Mouse (Mus musculus) CD4-positive, CD25-positive, alpha-beta regulatory T cell, adult 4 months (primary cell): ENCODE measurements around the gene Raver2. TPM values are rescaled to one million over a fixed set of nuclear protein-coding genes. Genes with fewer than 3 reads are reported as not detected.
"Not testable (repeated sequence)": the region's sequence is repeated elsewhere in the genome, so short reads cannot be mapped to it uniquely, and the experiment has no call there.

ENCODE experiments used
- ATAC-seq: one replicate; pipeline ENCODE4 v1.8.0; 2017
- polyA plus RNA-seq, 2 experiments: library from polyadenylated mRNA; unstranded; fragments of 100-300 nt; shearing (Covaris generic); gene quantifications; one replicate each; pipeline ENCODE4 v1.2.1; 2017

The Raver2 gene
- polyA plus RNA-seq: 1 to 10 TPM; 3.3 to 4.6 TPM

DNA sequence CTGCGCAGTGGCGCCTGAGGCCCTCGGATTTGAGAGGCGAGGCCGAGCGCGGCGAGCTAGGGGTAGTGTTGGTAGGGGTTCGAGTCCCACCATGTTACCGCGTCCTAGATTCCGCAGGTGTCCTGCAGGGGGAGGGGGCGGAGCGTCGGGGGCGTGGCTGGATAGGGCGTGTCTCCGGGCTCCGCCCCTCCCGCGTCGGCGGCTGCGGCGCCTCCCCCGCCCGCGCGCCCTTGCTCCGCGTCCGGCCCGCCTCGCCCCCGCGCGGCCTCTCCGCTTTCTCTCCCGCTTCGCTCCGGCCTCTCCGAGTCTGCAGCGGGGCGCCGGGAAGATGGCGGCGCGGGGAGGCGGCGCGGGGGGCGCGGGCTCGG lies at the start of gene Raver2:
TSS of gene Raver2 (plus strand) at position 198 of the 368 bp plus-strand sequence.
- ATAC-seq: peak; percentile 57

GRCm38 (mm10) chr4:101020596-101020995 lies 48.2 kb upstream of the Raver2 start, which contains the start of gene Gm10577:
Gm10577 (minus strand) TSS chr4:101020696.
- no peak for ATAC-seq

- ATAC-seq: no peak
These were observed 42.2 kb upstream of the Raver2 start for GRCm38 (mm10) chr4:101026566-101026965.

DNA sequence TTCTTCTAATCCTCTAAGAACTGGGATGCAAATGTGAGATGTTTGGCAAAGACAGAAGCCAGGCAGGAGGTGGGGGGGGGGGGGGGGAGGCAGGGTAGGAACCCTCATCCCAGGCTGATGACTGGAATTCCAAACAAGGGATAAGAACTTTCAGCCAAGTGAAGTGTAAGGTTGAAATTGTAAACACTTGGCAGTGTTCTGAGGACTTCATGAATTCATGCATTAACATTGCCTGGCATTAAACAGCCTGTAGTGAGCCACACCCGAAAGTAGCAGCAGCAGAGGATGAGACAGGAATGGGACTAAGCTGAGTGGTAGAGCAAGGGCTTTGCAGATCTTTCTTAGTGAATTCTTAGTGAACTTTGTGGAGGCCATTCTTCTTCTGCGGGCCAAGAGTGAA lies 41.8 kb upstream of the Raver2 start:
- no peak for ATAC-seq

- ATAC-seq: no peak
These were observed 40.9 kb upstream of the Raver2 start for GRCm38 (mm10) chr4:101027852-101028411.

DNA sequence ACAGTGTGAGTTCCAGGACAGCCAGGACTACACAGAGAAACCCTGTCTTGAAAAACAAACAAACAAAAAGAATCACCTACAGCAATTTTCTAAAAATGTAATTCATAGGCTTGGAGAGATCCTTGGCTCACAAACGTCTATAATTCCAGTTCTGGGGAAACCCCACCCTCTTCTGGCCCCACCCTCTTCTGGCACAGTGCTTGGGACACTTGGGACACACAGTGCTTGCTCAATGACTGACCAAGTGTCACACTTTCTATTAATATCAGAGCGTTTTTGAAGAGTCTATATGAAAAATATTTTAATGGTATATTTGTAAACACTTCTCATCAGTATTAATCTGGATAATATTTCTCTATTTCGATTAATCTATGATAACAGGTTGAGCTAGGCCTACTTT lies 35.7 kb upstream of the Raver2 start:
- no peak for ATAC-seq

DNA sequence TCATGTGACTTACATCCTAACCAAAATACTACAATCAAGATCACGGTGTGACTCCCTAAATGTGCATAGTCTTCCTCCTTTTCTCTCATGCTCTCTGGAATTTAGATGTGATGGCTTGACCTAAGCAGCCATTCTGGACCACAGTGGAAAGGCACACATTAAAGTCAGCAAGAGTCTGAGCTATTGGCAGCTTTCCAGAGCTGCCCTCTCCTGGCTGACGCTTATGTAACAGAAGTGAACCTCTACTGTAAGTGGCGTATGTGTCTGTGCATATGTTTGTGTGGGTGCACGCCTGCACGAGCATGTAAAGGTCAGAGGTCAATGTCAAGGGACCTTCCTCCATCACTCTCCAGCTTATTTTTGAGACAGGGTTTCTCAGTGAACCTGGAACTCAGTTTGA lies 33.7 kb upstream of the Raver2 start:
- ATAC-seq: no peak

DNA sequence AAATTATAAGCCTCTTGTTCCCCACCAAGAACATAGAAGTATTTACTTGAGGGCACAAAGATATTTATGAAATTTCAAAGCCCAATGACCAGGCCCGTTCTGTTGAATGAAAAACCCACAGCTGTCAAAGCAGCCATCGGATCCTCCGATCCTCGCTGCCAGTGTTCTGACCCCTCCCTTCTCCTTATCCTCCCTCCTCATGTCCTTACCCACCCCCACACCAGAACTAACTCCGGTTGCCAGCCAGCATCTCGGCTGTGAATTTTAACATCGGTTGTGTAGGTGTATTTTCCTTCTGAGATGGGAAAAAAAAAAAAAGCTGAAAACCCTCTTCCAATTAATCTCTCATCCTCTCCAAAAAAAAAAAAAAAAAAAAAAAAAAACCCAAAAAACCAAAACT lies 31.6 kb upstream of the Raver2 start:
- ATAC-seq: no peak

DNA sequence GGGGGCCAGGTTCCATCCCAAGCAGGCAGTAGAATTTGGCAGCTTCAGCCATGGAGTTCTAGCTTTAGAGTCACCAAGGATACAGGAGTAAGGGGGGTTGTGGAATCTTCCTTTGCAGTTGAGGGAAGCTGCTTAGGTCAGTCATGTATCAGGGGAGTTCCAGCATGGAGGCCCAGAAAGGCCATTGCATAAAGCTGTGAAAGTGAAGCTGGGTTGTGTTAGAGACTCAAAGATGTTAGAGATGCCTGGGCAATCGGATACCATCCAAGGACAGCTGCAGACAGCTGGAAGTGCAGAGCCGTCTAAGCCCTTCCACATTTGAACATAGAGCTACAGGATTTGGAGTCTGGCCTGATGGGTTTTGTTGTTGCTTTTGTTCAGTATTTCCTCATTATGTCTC lies 25.1 kb upstream of the Raver2 start:
- ATAC-seq: no peak

GRCm38 (mm10) chr4:101044149-101044548 lies 24.6 kb upstream of the Raver2 start:
- no peak for ATAC-seq

DNA sequence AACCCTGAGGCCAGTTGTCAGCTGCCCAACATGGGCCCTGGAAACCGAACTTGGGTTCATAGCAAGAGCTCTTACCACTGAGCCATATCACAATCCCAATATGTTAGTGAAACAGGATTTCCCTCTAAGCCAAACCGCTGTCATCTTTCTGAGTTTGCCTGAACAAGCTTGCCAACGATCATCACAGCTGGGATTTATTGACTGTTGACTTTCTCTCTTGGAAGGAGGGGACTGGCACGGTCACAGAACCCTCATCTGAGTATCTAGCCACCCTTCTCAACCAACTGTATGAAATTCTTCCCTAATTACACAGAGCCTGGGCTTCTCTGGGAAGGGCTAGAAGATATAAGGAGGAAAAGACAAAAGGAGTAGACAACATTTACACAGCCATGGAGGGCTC lies 22.2 kb upstream of the Raver2 start:
- no peak for ATAC-seq

DNA sequence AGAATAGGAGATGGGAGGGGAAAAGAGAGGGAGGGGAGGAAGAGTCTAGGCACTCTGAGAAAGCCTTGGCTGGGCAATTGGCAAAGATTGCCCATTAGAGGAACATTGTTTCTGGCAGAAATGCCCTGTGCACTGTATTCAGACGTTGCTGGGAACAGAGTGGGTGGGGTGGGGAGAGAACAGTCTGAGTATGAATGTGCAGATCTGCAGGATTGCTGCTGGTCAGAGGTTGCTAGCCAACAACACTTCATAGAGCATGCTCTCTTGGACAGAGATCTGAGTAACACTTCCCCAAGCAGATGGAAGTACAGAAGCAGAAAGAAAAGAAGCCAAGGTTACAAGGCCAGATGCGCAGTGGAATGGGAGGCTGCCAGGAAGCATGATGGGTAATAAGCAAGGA lies 6.6 kb upstream of the Raver2 start:
- no peak for ATAC-seq

DNA sequence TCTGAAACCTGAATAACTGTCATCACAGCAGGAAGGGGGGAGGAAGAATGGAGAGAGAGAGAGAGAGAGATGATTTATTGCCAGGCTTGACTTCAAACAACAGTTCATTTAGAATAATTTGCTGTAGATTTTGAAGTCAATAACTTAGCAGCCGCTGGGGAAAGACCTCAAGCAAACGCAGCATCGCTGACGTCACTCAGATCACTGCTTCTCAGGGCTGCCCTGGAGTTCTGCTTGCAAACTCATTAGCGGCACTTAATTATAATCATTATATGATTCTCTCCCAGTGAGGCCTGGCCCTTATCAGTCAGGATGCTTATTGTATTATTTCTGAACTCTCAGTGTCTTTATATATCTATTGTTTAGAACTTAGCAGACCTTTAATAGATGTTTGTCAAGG lies 2.4 kb upstream of the Raver2 start:
- ATAC-seq: no peak

DNA sequence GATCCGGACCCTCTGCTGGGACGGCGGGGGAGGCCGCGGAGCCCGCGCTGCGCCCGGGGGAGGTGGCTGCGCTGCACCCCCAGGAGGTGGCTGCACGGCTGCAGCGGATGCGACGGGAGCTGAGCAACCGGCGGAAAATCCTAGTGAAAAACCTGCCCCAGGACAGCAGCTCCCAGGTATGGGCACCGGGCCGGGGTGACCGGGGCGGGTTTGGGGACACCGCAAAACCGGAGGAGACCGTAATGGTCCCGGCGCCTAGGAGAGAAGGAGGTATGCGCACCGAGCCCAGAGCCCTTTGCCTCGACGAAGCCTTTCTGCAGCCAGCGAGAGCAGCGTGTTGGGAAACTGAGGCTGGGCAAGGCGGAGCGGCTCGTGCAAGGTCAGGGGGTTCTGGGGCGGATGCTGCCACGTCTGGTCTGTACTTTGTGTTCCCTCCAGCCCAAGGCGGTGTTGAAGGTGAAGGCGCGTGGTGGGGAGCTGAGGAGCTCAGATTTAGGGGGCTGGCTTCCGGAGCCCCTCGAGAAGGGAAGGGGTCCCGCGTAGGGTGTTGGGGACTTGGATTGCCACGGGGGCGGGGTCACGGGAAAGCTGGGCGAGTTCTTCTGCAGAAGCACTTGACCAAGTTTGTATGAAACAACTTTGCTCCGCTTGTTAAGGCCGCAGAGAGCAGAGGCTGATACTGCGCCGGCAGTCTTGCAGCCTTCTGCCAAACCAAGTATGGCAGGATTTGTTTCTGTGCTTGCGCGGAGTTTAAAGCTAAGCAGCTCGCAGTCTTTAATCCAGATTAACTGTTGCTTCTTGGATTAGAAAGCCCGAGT lies 580 bp downstream of the Raver2 start:
- ATAC-seq: peak; percentile 32

GRCm38 (mm10) chr4:101071570-101071969 lies 2.8 kb downstream of the Raver2 start:
- ATAC-seq: no peak

DNA sequence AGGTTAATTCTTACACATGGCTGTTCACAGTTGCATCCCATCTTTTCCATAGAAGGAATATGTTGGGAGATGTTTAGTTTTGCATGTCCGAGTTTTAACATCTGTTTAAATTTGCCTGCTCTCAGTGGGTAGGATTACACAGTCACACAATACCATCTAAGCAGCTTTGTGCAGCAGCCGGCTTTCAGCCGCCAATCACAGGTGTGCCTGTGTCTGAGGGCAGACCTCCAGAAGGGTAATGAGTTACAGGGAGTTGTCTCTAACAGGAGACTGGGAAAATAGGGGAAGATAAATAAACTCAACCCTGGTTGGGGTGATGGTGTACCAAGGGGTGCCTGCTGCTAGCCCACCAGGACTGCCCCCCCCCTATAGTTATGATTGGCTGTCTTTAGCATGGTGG lies 7.6 kb downstream of the Raver2 start:
- no peak for ATAC-seq

DNA sequence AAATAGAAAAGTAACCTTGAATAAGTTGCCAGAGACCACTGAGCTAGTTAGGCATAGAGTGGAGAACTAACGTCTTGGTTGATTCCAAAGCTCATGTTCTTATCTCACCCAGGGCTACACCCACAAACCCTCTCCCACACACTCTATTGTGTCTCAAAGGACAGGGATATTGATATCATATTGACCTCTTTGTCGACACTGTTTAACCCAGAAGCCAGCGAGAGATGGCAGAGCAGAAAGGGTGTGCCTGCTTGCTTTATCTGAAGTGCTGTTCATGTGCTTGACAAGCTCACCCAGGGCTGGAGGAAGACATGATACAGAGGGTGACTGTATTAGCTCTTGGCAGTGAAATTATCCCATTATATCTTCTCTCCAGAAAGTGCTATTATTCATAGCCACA lies 11.2 kb downstream of the Raver2 start:
- ATAC-seq: no peak

DNA sequence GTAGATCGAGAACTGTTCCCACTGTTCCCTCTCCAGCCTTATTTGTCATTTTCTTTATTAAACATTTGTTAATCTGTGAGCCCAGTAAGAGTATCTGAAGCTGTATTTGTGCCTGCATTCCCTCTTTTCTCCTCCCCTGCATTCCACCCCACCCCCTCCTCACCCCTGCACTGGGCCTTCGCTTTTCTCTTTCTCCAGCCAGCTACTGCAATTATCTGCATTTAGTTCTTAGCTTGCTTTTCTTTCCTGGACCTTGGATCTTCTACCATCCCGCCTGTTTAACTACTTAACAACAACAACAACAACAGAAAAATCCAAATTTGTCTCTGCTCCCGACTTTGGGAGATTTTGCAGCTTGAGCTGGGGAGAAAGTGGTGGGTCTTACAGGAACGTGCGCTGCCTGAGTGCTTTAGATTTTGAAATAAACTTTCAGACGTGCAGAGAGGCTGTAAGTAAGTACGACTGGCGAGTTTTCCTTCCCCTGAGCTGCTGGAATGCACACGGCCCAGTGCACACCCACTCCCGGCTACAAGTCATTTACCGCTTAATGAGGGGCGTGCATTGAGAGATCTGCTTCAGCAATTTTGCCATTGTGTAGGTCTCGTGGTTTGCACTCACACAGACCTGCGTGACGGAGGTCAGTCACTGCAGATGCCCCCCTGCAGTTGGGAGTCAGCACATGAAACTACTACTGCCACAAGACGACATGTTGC lies 13.5 kb downstream of the Raver2 start:
- no peak for ATAC-seq

- ATAC-seq: no peak
These were observed 16.1 kb downstream of the Raver2 start for GRCm38 (mm10) chr4:101084863-101085262.

- ATAC-seq: no peak
These were observed 17.3 kb downstream of the Raver2 start for GRCm38 (mm10) chr4:101086040-101086439.

DNA sequence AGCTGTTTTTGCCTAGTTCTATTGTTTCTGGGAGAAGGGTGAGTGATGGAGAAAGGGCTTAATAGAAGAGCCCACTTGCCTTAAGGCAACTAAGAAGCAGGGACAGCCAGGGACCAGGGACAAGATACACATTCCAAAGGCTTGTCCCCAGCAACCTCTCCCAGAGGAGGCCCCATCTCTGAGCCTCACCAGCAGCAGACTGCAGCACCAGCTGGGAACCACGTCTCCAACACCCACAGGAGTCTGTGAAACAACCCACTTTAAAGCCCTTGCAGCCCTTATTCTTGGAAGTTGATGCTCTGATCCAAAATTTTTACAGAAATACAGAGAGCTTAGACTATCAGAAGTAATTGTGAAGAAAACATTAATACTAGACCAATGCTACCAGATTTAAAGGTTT lies 18.9 kb downstream of the Raver2 start:
- no peak for ATAC-seq

GRCm38 (mm10) chr4:101090630-101091029 lies 21.8 kb downstream of the Raver2 start:
- ATAC-seq: not testable (repeated sequence)

- ATAC-seq: no peak
These were observed 24.5 kb downstream of the Raver2 start for GRCm38 (mm10) chr4:101093292-101093691.

- no peak for ATAC-seq
These were observed 38.3 kb downstream of the Raver2 start for GRCm38 (mm10) chr4:101107122-101107521.
